Mouse (Mus musculus): Measurements from ENCODE around the gene Map4k4. TPM values are rescaled to one million over a fixed set of nuclear protein-coding genes. Genes with fewer than 3 reads are reported as not detected.

The Map4k4 gene
- total RNA-seq, 2 experiments from 2014 or later = 158 to 163 TPM

DNA sequence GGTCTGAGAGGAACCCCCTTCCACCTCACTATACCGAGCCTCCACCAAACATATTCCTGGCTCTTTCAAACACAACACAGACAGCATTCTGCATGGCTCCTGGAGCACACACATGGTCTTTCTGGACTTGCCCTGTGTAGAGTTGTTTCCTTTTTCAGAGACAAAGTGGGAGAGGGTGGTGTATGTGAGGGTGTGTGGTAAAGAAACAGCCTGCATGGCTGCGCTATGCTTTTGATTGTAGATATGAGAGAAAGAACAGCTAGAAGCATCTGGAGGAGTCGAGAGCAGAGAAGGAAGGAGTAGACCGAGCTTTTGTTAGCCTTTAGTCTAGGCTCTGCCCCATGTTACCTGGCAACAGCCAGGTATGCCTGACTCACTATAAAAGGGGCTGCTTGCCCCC lies 162.7 kb downstream of the Map4k4 start:
- DNase-seq = no peak
- intact Hi-C loops (cut with DNase I) = no loop called here

DNA sequence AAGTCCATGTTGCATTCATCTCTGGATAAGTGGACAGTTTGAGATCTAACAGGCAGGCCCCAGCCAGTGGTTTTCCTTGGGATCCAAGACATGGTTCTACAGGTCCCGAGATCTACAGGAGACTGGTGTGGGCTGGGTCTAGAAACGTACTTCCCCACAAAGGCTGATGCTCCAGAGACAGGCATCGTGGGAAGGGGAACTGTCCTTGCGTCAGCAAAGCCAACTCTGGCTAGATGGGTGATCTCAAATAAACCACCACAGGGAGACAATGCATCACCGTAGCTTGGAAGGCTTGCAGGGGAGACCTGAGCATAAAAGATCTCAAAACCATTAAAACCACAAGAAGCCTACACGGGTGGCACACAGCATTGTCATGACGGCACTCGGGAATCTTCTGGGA lies 163.8 kb downstream of the Map4k4 start:
- intact Hi-C loops (cut with DNase I) = no loop called here
- no peak for DNase-seq

- DNase-seq = no peak
- intact Hi-C loops (cut with DNase I) = no loop called here
Observed at GRCm38 (mm10) chr1:40072558-40072957, 171.8 kb downstream of the Map4k4 start.

- intact Hi-C loops (cut with DNase I) = no loop called here
- no peak for DNase-seq
Observed at GRCm38 (mm10) chr1:40073779-40074178, 173.1 kb downstream of the Map4k4 start, which contains the start of gene Il1r2. Gene Il1r2 (plus strand): TSS chr1:40074079.

Other genes starting within 250 kb of the Map4k4 start
- gene Creg2, start 249.4 kb upstream of the Map4k4 start, total RNA-seq (2021) = not detected
- under 1 TPM; 0.19 to 0.46 TPM for gene Rfx8, start 179.9 kb upstream of the Map4k4 start, total RNA-seq (2021)
- gene Gm3646, start 95.6 kb upstream of the Map4k4 start, total RNA-seq (2021) = 1 to 10 TPM; 5.4 to 7.2 TPM
- gene Il1r2, start 173.2 kb downstream of the Map4k4 start, total RNA-seq (2021) = not detected

Measured in heart, postnatal 36 days (tissue).